Mouse (Mus musculus) E14TG2a.4 (cell line): ENCODE measurements at regions not wholly inside any gene's neighbourhood (a gene's known extent, or its start where the extent isn't known, plus 50 kb on each side); places are given as distances from the start of the nearest gene placed in this dataset.

Source experiments
- H3K27me3 ChIP-seq: 2 replicates; pipeline ENCODE4 v1.6.1; 2014; ENCODE audit warnings: low read length, control low read depth; ENCODE audit not compliant: insufficient read depth
- H3K36me3 ChIP-seq: 2 replicates; pipeline ENCODE4 v1.6.1; 2014; ENCODE audit warnings: low read length, control low read depth; ENCODE audit not compliant: insufficient read depth
- H3K4me1 ChIP-seq: replicated peaks from 2 replicates; pipeline ENCODE4 v1.6.1; 2014; ENCODE audit warnings: low read depth, low read length, control low read depth
- H3K4me3 ChIP-seq: replicated peaks from 2 replicates; pipeline ENCODE4 v1.5.1; 2014; ENCODE audit warnings: mild to moderate bottlenecking, low read length
- H3K9me3 ChIP-seq: 2 replicates; pipeline ENCODE4 v1.6.1; 2014; ENCODE audit warnings: low read length, control low read depth
- CTCF ChIP-seq: conservative IDR thresholded peaks from 2 replicates; pipeline ENCODE4 v1.5.1; 2014; ENCODE audit warnings: low read length
- NANOG ChIP-seq: IDR thresholded peaks from 2 replicates; pipeline ENCODE4 v1.6.1; 2014; ENCODE audit warnings: borderline replicate concordance, low read length, mixed read lengths
- POU5F1 ChIP-seq: IDR thresholded peaks from 2 replicates; pipeline ENCODE4 v1.6.1; 2014; ENCODE audit warnings: low read length, borderline replicate concordance

GRCm38 (mm10) chr12:106764516-106764915 lies 723.9 kb upstream of the 3110018I06Rik start:
- no peaks in the 10 kb centered on the region for H3K9me3 ChIP-seq
- H3K27me3 ChIP-seq = no peaks in the 10 kb centered on the region
- TF ChIP-seq POU5F1 (no peak), CTCF (no peak), NANOG (no peak)
- no peaks in the 10 kb centered on the region for H3K4me1 ChIP-seq
- no peaks in the 10 kb centered on the region for H3K36me3 ChIP-seq
- H3K4me3 ChIP-seq = no peak overlapping the region

DNA sequence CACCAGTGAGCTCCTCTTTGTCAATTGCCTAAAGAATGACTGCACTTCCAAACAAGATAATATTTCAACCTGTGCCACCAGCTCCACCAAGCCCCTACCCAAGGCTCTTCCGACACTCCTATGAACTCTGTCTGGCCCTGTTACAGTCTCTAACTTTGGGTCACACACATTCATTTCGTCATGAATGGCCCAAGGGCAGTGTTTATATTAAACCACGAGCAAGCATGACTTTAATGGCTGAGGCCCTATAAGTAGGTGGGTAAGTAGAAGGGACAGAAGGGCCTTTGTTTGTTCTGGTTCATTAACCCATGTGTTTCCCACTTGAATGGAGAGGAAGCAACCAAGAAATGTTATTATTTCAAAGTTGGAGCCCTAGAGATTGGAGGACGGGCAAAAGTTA lies 714.9 kb upstream of the 3110018I06Rik start:
- no peaks in the 10 kb centered on the region for H3K36me3 ChIP-seq
- H3K9me3 ChIP-seq = peaks cover 12% of the 10 kb centered on the region; the same call in 1 of the 2 replicates
- no peaks in the 10 kb centered on the region for H3K27me3 ChIP-seq
- no peaks in the 10 kb centered on the region for H3K4me1 ChIP-seq
- H3K4me3 ChIP-seq = no peak overlapping the region
- TF ChIP-seq CTCF (no peak), POU5F1 (no peak), NANOG (no peak)

DNA sequence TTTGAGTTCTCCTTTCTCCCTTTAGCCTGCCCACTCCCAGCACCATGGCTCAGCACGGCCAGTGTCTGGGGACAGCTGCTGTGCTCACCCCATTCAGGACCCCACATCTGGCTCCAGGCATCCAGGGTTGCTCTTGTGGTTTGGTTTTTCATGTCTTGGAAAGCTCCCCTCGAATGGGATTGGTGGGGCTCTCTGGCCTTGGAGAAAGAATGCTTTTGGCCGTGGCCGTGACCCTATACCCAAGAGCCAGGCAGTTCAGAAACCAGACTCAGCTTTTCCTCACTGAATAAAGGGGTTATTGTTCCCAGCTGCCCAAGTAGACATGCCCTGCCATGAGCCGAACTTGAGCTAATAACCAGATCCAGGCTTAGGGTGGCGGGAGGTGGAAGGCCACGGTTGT lies 691.8 kb upstream of the 3110018I06Rik start:
- no peak for TF ChIP-seq NANOG
- TF ChIP-seq CTCF = no peak
- no peak for TF ChIP-seq POU5F1
- Histone ChIP-seq H3K4me1 (no peaks in the 10 kb centered on the region), H3K9me3 (no peaks in the 10 kb centered on the region), H3K27me3 (no peaks in the 10 kb centered on the region), H3K36me3 (no peaks in the 10 kb centered on the region), H3K4me3 (no peak overlapping the region)

GRCm38 (mm10) chr12:106819736-106820135 lies 668.7 kb upstream of the 3110018I06Rik start:
- H3K9me3 ChIP-seq = no peaks in the 10 kb centered on the region
- TF ChIP-seq POU5F1 (no peak), CTCF (no peak), NANOG (no peak)
- H3K4me1 ChIP-seq = no peaks in the 10 kb centered on the region
- no peak overlapping the region for H3K4me3 ChIP-seq
- no peaks in the 10 kb centered on the region for H3K27me3 ChIP-seq
- H3K36me3 ChIP-seq = no peaks in the 10 kb centered on the region

DNA sequence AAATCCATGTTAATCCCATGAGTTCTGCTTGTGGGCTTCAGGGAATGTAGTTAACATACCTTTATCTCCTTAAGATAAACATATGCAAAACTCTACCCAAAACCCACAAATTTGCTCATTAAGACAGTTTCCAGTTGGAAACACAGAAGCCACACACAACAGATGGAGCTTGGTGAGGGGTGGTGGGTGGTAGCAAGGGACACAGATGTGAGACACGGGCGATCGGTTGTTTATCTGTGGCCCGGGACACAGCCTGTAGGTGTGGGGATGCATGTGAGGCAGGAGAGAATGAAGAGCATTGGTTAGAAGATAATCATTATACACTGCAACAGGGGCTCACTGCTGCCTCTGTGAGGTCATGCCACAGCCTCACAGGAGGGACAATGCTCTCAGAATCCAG lies 666.1 kb upstream of the 3110018I06Rik start:
- TF ChIP-seq NANOG = no peak
- no peak for TF ChIP-seq POU5F1
- Histone ChIP-seq H3K27me3 (no peaks in the 10 kb centered on the region), H3K9me3 (no peaks in the 10 kb centered on the region), H3K36me3 (no peaks in the 10 kb centered on the region), H3K4me1 (no peaks in the 10 kb centered on the region), H3K4me3 (no peak overlapping the region)

DNA sequence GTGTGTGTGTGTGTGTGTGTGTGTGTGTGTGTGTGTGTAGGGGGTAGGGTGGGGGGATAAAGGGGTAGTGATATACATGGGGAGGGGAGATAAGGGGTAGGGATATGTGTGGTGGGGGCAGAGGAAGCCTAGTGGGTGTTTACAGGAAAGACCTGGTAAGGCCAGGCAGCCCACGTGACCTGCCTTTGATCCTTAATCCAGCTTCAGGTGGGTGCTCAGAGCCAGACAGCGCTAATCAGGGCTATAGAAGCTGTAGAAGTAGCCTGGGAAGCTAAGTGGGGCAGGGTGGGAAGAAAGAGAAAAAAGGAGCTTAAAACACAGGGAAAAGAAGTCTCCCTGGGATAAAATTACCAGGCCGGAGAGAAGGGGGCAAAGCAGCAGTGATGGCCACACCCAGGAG lies 659.9 kb upstream of the 3110018I06Rik start:
- H3K9me3 ChIP-seq = no peaks in the 10 kb centered on the region
- H3K27me3 ChIP-seq = no peaks in the 10 kb centered on the region
- no peak for TF ChIP-seq CTCF
- TF ChIP-seq POU5F1 = no peak
- TF ChIP-seq NANOG = no peak
- H3K36me3 ChIP-seq = no peaks in the 10 kb centered on the region
- H3K4me3 ChIP-seq = no peak overlapping the region
- peaks cover 10% of the 10 kb centered on the region; the same call in 1 of the 2 replicates for H3K4me1 ChIP-seq

- TF ChIP-seq NANOG (no peak), CTCF (no peak), POU5F1 (no peak)
- Histone ChIP-seq H3K27me3 (no peaks in the 10 kb centered on the region), H3K9me3 (no peaks in the 10 kb centered on the region), H3K36me3 (no peaks in the 10 kb centered on the region), H3K4me1 (peaks cover 10% of the 10 kb centered on the region; the same call in 1 of the 2 replicates), H3K4me3 (peak overlapping the region; percentile 49)
These were observed 659.1 kb upstream of the 3110018I06Rik start for GRCm38 (mm10) chr12:106829323-106829722.

DNA sequence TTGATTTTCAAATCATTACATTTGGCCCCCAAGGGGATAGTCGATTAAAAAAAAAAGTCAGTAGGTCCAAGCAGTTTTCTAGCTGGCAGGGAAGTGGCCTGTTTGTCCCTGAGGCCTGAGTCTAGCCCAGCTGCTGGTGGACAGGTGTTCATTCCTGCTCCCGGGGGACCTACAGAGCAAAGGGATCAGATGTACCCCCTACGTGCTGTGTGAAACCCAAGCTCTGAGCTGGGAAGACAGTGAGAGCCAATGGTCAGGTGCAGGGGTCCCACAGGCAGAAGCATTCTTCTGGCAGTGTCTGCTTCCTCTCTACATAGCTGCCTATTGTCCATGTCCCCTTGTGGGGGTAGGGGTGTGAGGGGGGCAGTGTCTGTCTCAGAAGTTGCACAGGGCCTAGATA lies 653.2 kb upstream of the 3110018I06Rik start:
- Histone ChIP-seq H3K36me3 (no peaks in the 10 kb centered on the region), H3K27me3 (no peaks in the 10 kb centered on the region), H3K4me1 (no peaks in the 10 kb centered on the region), H3K4me3 (no peak overlapping the region), H3K9me3 (0 out of 2 replicates have a peak, but pooled peaks cover 7% of the 10 kb centered on the region)
- no peak for TF ChIP-seq NANOG
- TF ChIP-seq CTCF = no peak
- TF ChIP-seq POU5F1 = no peak

DNA sequence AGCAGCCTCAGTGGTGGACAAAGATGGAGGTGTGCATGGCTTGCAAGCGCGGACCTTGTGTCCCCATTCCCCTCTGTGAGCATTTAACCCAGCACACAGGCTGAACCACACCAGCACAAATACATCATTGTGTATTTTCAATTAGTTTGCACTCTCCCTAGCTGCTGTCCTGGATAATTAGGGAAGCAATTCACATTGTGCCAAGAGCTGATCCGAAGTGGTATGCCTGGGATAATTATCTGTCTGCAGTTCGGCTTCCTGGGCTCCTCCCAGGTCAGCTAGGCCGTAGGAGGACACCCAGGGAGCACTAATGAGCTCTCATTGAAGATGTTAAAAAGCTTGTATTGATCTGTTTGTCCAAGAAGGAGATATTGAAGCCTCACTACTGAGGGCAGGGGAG lies 648.8 kb upstream of the 3110018I06Rik start:
- Histone ChIP-seq H3K27me3 (peaks cover 13% of the 10 kb centered on the region), H3K4me3 (no peak overlapping the region), H3K9me3 (0 out of 2 replicates have a peak, but pooled peaks cover 7% of the 10 kb centered on the region), H3K36me3 (no peaks in the 10 kb centered on the region), H3K4me1 (peaks cover 7% of the 10 kb centered on the region)
- TF ChIP-seq CTCF (no peak), NANOG (no peak), POU5F1 (no peak)
